8 mouse cellular contexts compared by ENCODE assay signal in the genomic region with DNA sequence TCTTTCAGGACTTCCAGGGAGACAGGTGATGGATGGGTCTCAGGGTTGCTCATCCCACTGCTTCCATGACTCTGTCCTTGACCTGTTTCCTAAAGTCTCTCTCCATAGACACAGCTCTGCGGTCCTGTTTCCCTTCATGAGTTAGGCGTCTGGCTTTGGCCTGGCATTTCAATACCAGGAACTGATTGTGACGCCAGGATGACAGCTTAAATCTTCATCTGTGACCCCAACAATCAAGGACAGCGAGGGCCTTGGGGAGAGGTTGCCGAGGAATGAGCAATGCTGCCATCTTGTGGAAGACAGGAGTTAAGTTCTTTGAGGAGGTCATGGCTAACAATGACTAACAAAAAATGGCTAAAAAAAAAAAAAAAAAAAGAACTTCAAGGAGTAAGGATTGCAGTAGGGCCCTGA. TPM values are rescaled to one million over a fixed set of nuclear protein-coding genes. Genes with fewer than 3 reads are reported as not detected.
DNase-seq lines count a peak whose midpoint lies in the region; ATAC-seq and TF ChIP-seq lines count a peak whose summit lies in the region.

No protein-coding gene starts in this region.

- no peaks in the 10 kb centered on the region for H3K4me1 ChIP-seq in kidney, embryonic 14.5 days (ENCODE audit: control insufficient read depth, insufficient read depth, low read length)
- H3K4me1 ChIP-seq in liver, postnatal 0 days (ENCODE audit: insufficient read depth) = no peaks in the 10 kb centered on the region
- H3K4me1 ChIP-seq in olfactory bulb, adult 2 months (ENCODE audit: control insufficient read depth, insufficient read depth, low read length) = no peaks in the 10 kb centered on the region

- no peak for TF ChIP-seq EP300 in liver, postnatal 0 days (IDR thresholded peaks at IDR 0.05; ENCODE audit: low read depth)

- no peak overlapping the region for H3K4me2 ChIP-seq in kidney, embryonic 14.5 days (replicated peaks; ENCODE audit: low read depth, low read length)
- no peak overlapping the region for H3K4me2 ChIP-seq in liver, postnatal 0 days (ENCODE audit: low read depth, low read length)

- TF ChIP-seq CTCF in liver, postnatal 0 days (IDR thresholded peaks at IDR 0.05; ENCODE audit: low read depth) = peak; percentile 72
- TF ChIP-seq CTCF in olfactory bulb, adult 2 months (IDR thresholded peaks at IDR 0.05; ENCODE audit: insufficient read depth, low read depth, low read length) = peak; percentile 67; the same call in 1 of the 2 replicates

- peak; percentile 43; the same call in 1 of the 2 replicates for ATAC-seq in kidney, embryonic 14.5 days (ENCODE audit: low FRiP score, low TSS enrichment)
- ATAC-seq in liver, postnatal 0 days = no peak

- no peak overlapping the region for H3K4me3 ChIP-seq in kidney, embryonic 14.5 days (ENCODE audit: low read length)
- H3K4me3 ChIP-seq in liver, postnatal 0 days (ENCODE audit: low read depth, low read length) = no peak overlapping the region
- no peak overlapping the region for H3K4me3 ChIP-seq in olfactory bulb, adult 2 months (ENCODE audit: insufficient read depth, low read depth, low read length)

- H3K9me3 ChIP-seq in kidney, embryonic 14.5 days (ENCODE audit: control insufficient read depth, low read length) = no peaks in the 10 kb centered on the region
- no peaks in the 10 kb centered on the region for H3K9me3 ChIP-seq in liver, postnatal 0 days (ENCODE audit: low read length)

- peak; percentile 41 to 44 for DNase-seq in B cell, adult 2 months
- DNase-seq in R1 (ENCODE audit: low read depth, low spot score) = peak; percentile 83
- DNase-seq in cerebellum, postnatal 14 days = peak; percentile 76 to 77
- DNase-seq in gastrocnemius, postnatal 25 days = peak; percentile 9
- peak; percentile 44 for DNase-seq in liver, postnatal 0 days
- DNase-seq in urinary bladder, postnatal 36 days (ENCODE audit: low spot score in 2 of 2) = peak; percentile 19 to 25

- TF ChIP-seq POLR2A in olfactory bulb, adult 2 months (IDR thresholded peaks at IDR 0.05; ENCODE audit: insufficient read depth, low read depth, low read length) = no peak

- 9% methylated on average over 5 of the region's 5 CpGs for WGBS in kidney, embryonic 14.5 days
- WGBS in liver, postnatal 0 days (ENCODE audit: insufficient replicate concordance) = 7% methylated on average over 5 of the region's 5 CpGs
- WGBS in olfactory bulb, adult 2 months = 6% methylated on average over 5 of the region's 5 CpGs

- H3K9ac ChIP-seq in kidney, embryonic 14.5 days (ENCODE audit: low read depth, low read length) = no peak overlapping the region
- no peak overlapping the region for H3K9ac ChIP-seq in liver, postnatal 0 days (replicated peaks)

- no peaks in the 10 kb centered on the region for H3K36me3 ChIP-seq in kidney, embryonic 14.5 days (ENCODE audit: control insufficient read depth, insufficient read depth, low read length)
- no peaks in the 10 kb centered on the region for H3K36me3 ChIP-seq in liver, postnatal 0 days (replicated peaks; ENCODE audit: insufficient read depth, low read length)

- H3K27ac ChIP-seq in kidney, embryonic 14.5 days (ENCODE audit: low read depth, low read length) = no peak overlapping the region
- H3K27ac ChIP-seq in liver, postnatal 0 days (ENCODE audit: low read depth) = no peak overlapping the region
- no peak overlapping the region for H3K27ac ChIP-seq in olfactory bulb, adult 2 months (ENCODE audit: insufficient read depth, low read depth, low read length)

- H3K27me3 ChIP-seq in kidney, embryonic 14.5 days (ENCODE audit: control insufficient read depth, insufficient read depth, low read length) = no peaks in the 10 kb centered on the region
- H3K27me3 ChIP-seq in liver, postnatal 0 days (ENCODE audit: insufficient read depth, low read length) = 0 out of 2 replicates have a peak, but pooled peaks cover 3% of the 10 kb centered on the region

RNA-seq across cellular contexts. Expression of a gene that starts 25.6 kb away (rescaled TPM):
- total RNA-seq in gastrocnemius, postnatal 25 days (2021) = under 1 TPM; 0.16 to 0.26 TPM
- 1.7 and 2.8 TPM in 2 replicates for polyA plus RNA-seq in kidney, embryonic 14.5 days (2014; fragmentation: Nextera tagmentation; extraction: Ambion mirVana)
- polyA plus RNA-seq in liver, postnatal 0 days (2015; fragmentation: Nextera tagmentation; extraction: Ambion mirVana) = 0.09 and 0.18 TPM in 2 replicates
- not detected in 2 replicates for polyA plus RNA-seq in olfactory bulb, adult 2 months (2012; ENCODE audit: insufficient read depth, insufficient read length, low replicate concordance, missing spikeins)

RNA-seq across cellular contexts. Expression of a gene that starts 34.3 kb away (rescaled TPM):
- total RNA-seq in gastrocnemius, postnatal 25 days (2021) = 10 to 100 TPM in 1 of 2 experiments, 1 to 10 TPM in 1; 8.8 to 10.2 TPM
- polyA plus RNA-seq in kidney, embryonic 14.5 days (2014; fragmentation: Nextera tagmentation; extraction: Ambion mirVana) = 18.3 and 25.5 TPM in 2 replicates
- 4.9 and 5.2 TPM in 2 replicates for polyA plus RNA-seq in liver, postnatal 0 days (2015; fragmentation: Nextera tagmentation; extraction: Ambion mirVana)
- not detected in 2 replicates for polyA plus RNA-seq in olfactory bulb, adult 2 months (2012; ENCODE audit: insufficient read depth, insufficient read length, low replicate concordance, missing spikeins)

Comparison
In these comparisons a context has a peak if more than half of its experiments do, and no peak if none do; other contexts are left out.
1. DNase-seq: peak in every context shown above with its lines; median percentile 83 in R1; 76 in cerebellum, postnatal 14 days; 44 in liver, postnatal 0 days; 42 in B cell, adult 2 months; 22 in urinary bladder, postnatal 36 days; 9 in gastrocnemius, postnatal 25 days.